Mouse (Mus musculus) small intestine, adult 2 months (tissue): Measurements from ENCODE around the gene Fbxl19. TPM values are rescaled to one million over a fixed set of nuclear protein-coding genes. Genes with fewer than 3 reads are reported as not detected.

Experiments used
- H3K27ac ChIP-seq: fragments of 200-500 bp; 2 replicates; pipeline ENCODE4 v1.5.1; 2012; ENCODE audit warnings: low read depth, low read length, control low read depth, inconsistent platforms; ENCODE audit not compliant: insufficient read depth
- H3K27me3 ChIP-seq: fragments of 200-500 bp; 2 replicates; pipeline ENCODE4 v1.6.1; 2012; ENCODE audit warnings: mild to moderate bottlenecking, moderate library complexity, low read length, inconsistent platforms; ENCODE audit not compliant: control insufficient read depth, insufficient read depth
- H3K36me3 ChIP-seq: fragments of 200-500 bp; 2 replicates; pipeline ENCODE4 v1.6.1; 2012; ENCODE audit warnings: mild to moderate bottlenecking, low read length, control low read depth, inconsistent platforms; ENCODE audit not compliant: control insufficient read depth, insufficient read depth
- H3K4me1 ChIP-seq: fragments of 200-500 bp; 2 replicates; pipeline ENCODE4 v1.6.1; 2012; ENCODE audit warnings: low read length, inconsistent platforms, mixed read lengths; ENCODE audit not compliant: control insufficient read depth, insufficient read depth, insufficient read length
- H3K4me3 ChIP-seq: fragments of 200-500 bp; 2 replicates; pipeline ENCODE4 v1.5.1; 2012; ENCODE audit warnings: low read depth, mild to moderate bottlenecking, control low read depth, inconsistent platforms, low read length, moderate library complexity
- CTCF ChIP-seq: fragments of 200-500 bp; IDR thresholded peaks from 2 replicates; pipeline ENCODE4 v1.5.1; 2012; ENCODE audit warnings: low read depth, mild to moderate bottlenecking, control low read depth, inconsistent platforms, low read length, moderate library complexity, mixed read lengths; ENCODE audit not compliant: insufficient replicate concordance, insufficient read length; ENCODE audit errors: extremely low read depth
- POLR2A ChIP-seq: fragments of 200-500 bp; IDR thresholded peaks from 2 replicates; pipeline ENCODE4 v1.6.1; 2012; ENCODE audit warnings: low read depth, mild to moderate bottlenecking, control low read depth, inconsistent platforms, low read length, moderate library complexity
- WGBS: fragments of 180-500 bp; shearing (Covaris S2); methylation state at CpG from one replicate; pipeline ENCODE4 v1.1.7; 2018; 5-methylcytosine and 5-hydroxymethylcytosine counted together
- polyA plus RNA-seq: library from polyadenylated mRNA; depleted of rRNA; stranded (reverse); fragments of >200 nt; gene quantifications from 2 replicates; pipeline ENCODE4 v1.2.3, GENCODE M21; 2012

Gene Fbxl19
- polyA plus RNA-seq, 1 experiment, result 53.0 TPM

DNA sequence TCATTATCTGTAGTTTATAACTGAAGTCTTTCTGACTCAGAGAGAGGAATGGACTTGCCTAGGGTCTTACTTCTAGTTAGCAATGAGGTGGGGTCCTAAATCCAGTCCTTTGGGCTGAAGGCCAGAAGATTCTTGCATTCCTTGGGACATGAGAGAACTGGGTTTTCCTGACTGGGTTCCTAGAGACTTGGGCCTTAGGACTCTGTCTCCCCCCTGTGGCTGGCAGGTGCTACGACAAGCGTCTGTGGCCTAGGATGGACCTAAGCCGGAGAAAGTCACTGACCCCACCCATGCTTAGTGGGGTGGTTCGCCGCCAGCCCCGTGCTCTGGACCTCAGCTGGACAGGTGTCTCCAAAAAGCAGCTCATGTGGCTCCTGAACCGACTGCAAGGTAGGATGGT lies 16.7 kb downstream of the Fbxl19 start:
- TF ChIP-seq POLR2A (no peak), CTCF (peak; percentile 89; the same call in 1 of the 2 replicates)
- H3K4me1 ChIP-seq, result no peaks in the 10 kb centered on the region; the same call in 1 of the 2 replicates
- H3K27me3 ChIP-seq, result no peaks in the 10 kb centered on the region
- H3K27ac ChIP-seq, result no peak overlapping the region
- 13% methylated on average over 7 of the region's 7 CpGs for WGBS
- peaks cover 27% of the 10 kb centered on the region for H3K36me3 ChIP-seq
- H3K4me3 ChIP-seq, result no peak overlapping the region

DNA sequence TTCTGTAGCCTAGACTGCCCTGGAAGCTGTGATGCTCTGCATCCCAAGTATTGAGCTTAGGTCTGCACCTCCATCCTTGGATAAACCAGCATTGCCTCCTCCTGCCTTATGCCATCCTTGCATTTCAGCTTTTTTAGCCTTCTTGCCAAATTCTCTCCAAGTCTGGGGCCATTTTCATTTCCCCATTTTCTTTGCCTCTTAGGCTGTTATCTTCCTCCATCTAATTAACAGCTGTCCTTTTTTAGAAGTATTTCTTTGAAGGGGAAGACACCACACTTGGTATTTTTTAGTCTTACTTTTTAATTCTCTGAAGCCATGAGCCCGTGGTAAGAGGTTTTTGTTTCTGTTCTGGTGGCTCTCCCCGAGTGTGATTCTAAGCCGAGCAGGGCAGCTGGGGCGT lies 19.3 kb downstream of the Fbxl19 start:
- WGBS, result 90% methylated on average over 4 of the region's 4 CpGs
- Histone ChIP-seq H3K4me3 (no peak overlapping the region), H3K4me1 (no peaks in the 10 kb centered on the region; the same call in 1 of the 2 replicates), H3K27me3 (no peaks in the 10 kb centered on the region), H3K27ac (no peak overlapping the region), H3K36me3 (peaks cover 25% of the 10 kb centered on the region)
- TF ChIP-seq POLR2A (no peak), CTCF (no peak)

DNA sequence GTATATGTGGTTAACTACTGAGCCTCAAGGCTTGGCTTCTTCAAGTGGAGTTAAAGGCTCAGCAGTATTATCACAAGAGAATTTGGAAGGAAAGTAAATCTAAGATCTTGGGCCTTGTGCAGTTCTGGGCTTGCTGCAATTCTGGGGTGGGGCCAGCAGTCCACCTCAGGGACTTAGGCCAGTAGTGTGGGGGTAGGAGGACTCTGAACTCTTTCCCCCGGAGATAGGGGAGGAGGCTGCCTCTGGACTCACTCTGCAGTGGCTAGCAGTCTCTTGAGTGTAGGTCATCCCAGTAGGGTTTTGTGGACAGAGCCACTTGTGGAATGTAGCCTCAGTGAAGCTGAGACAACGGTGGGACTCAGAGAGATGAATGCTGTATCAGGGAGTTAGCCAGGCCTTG lies 21.4 kb downstream of the Fbxl19 start:
- WGBS, result 61% methylated on average over 2 of the region's 2 CpGs
- Histone ChIP-seq H3K27ac (no peak overlapping the region), H3K36me3 (peaks cover 25% of the 10 kb centered on the region), H3K27me3 (no peaks in the 10 kb centered on the region), H3K4me3 (no peak overlapping the region), H3K4me1 (peaks cover 8% of the 10 kb centered on the region)
- no peak for TF ChIP-seq CTCF
- TF ChIP-seq POLR2A, result no peak

DNA sequence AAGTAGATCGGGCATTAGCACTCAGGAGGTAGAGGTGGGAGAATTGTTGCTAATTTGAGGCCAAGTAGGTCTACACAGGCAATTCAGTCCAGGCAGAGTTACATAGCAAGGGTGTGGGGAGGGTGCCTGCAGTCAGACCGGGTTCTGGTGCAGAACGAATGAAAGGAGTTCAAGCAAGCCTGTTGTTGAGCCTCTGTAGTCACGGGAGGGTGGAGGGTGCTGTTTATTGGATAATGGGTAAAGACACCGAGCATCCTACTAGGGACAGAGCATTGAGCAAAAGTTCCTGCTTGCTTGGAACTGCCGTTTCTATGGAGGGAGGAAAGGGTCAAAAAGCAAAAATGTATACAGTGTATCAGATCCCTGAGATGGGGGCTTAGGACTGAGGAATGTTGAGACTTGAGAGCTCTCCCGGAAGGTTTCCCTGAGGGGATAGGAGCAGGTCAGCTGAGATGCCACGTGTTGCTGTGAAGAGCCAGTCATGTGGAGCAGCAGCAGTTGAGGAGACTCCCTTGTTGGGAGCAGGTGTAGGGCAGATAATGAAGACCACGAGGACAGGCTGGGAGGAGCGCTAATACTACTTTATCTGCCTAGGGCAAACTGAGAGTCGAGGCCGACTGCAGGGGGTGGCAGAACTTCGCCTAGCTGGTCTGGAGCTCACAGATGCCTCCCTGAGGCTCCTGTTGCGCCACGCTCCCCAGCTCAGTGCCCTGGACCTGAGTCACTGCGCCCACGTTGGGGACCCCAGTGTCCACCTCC lies 22.7 kb downstream of the Fbxl19 start:
- H3K27me3 ChIP-seq, result no peaks in the 10 kb centered on the region
- peaks cover 25% of the 10 kb centered on the region for H3K36me3 ChIP-seq
- TF ChIP-seq CTCF (no peak), POLR2A (no peak)
- H3K27ac ChIP-seq, result no peak overlapping the region
- no peak overlapping the region for H3K4me3 ChIP-seq
- H3K4me1 ChIP-seq, result peaks cover 9% of the 10 kb centered on the region
- 73% methylated on average over 17 of the region's 17 CpGs for WGBS

DNA sequence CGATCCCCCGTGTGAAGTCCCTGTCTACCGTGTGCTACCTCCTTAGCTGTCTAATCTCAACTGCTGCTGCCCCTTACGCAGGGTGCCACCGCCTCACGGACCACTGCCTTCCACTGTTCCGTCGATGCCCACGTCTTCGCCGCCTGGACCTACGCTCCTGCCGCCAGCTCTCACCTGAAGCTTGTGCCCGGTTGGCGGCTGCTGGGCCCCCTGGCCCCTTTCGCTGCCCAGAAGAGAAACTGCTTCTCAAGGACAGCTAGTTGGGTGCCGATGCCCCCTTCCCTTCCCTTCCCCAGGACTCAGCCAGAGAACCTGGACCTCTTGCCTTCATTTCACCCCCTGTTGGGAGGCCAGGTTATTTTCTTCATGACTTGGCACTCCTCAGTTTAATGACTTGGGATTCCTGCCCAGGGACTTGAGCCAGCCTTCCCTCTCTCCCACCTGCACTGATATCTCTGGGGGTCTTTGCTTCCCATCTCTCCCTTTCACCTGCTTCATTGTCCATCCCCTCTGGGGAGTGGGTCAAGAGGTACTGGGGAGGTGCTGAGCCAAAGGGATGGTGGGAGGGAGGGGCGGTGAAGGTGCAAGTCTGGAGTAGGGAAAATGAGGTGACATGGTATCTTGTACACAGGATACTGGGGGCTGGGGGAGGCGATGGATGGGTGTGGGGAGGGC lies 23.5 kb downstream of the Fbxl19 start:
- TF ChIP-seq CTCF (no peak), POLR2A (no peak)
- Histone ChIP-seq H3K4me1 (peaks cover 9% of the 10 kb centered on the region), H3K27ac (no peak overlapping the region), H3K27me3 (no peaks in the 10 kb centered on the region), H3K4me3 (no peak overlapping the region), H3K36me3 (peaks cover 21% of the 10 kb centered on the region)
- 95% methylated on average over 19 of the region's 19 CpGs for WGBS

DNA sequence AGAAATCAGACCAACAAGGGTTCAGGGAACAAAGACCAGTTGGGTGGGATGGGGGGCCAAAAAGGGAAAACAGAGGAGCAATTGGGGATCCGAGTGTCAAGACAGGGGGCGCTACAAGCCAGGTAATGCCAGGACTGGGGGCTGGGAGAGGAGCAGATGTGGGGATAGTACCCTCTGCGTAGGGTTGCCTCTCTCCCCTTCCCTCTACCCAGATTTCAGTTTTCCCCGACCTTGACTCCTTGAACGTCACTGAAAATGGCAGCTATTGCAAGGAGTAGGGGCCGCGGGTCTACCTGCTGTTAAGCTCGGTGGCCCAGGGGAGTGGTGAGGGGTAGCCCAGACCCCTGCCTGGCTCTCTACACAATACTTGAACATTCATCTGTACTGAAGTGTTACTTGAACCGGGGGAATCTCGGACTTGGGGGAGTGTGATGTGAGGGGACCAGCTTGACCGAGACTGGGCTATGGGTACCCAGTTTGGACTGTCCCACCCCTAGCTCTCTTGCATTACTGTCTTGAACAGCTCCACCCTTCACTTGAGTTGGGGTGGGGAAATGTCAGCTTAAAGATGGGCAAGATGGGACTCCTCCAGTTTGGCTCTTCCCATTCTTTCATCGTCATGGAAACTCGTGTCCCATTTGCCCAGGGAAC lies 24.1 kb downstream of the Fbxl19 start:
- H3K36me3 ChIP-seq, result peaks cover 19% of the 10 kb centered on the region
- no peak overlapping the region for H3K4me3 ChIP-seq
- H3K4me1 ChIP-seq, result peaks cover 9% of the 10 kb centered on the region
- TF ChIP-seq POLR2A (no peak), CTCF (no peak)
- WGBS, result 69% methylated on average over 13 of the region's 13 CpGs
- no peaks in the 10 kb centered on the region for H3K27me3 ChIP-seq
- H3K27ac ChIP-seq, result no peak overlapping the region

DNA sequence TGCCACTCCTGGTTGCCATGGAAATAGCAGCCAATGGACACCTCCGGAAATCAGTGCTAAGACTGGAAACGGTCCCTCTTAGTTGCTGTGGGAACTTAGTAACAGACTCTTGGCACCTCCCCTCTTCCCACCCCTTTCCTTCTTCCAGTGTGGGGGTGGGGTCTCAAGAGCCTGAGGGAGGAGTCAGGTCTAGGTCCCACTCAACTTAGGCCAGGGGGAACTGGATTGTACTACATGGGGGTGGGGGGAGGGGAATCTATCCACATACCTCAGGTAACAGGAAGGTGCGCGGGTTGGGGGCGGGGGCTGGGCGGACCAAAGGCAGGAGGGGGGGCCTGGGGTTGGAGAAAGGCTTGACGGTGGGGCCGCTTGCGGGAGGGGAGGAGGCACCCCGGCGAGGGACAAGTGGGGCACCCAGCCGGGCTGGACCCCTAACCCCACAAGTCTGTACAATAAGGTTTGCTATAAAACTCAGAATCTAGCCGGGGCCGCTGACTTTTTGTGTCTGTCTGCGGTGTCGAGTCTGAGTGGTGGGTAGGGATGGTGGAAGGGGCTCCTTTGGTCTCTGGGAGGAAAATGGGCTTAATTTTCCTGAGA lies 24.8 kb downstream of the Fbxl19 start:
- no peaks in the 10 kb centered on the region for H3K27me3 ChIP-seq
- TF ChIP-seq CTCF, result no peak
- TF ChIP-seq POLR2A, result no peak
- peaks cover 13% of the 10 kb centered on the region for H3K36me3 ChIP-seq
- 3% methylated on average over 16 of the region's 16 CpGs for WGBS
- peak overlapping the region; percentile 76 for H3K27ac ChIP-seq
- peaks cover 9% of the 10 kb centered on the region for H3K4me1 ChIP-seq
- peak overlapping the region; percentile 79 for H3K4me3 ChIP-seq
